Mouse (Mus musculus) small intestine, adult 2 months (tissue): ENCODE data around the gene Mep1a.

ENCODE experiments used
- CTCF ChIP-seq: fragments of 200-500 bp; IDR thresholded peaks from 2 replicates; pipeline ENCODE4 v1.5.1; 2012; ENCODE audit warnings: low read depth, mild to moderate bottlenecking, control low read depth, inconsistent platforms, low read length, moderate library complexity, mixed read lengths; ENCODE audit not compliant: insufficient replicate concordance, insufficient read length; ENCODE audit errors: extremely low read depth
- POLR2A ChIP-seq: fragments of 200-500 bp; IDR thresholded peaks from 2 replicates; pipeline ENCODE4 v1.6.1; 2012; ENCODE audit warnings: low read depth, mild to moderate bottlenecking, control low read depth, inconsistent platforms, low read length, moderate library complexity

- no peak for TF ChIP-seq POLR2A
- peak; percentile 61; the same call in 1 of the 2 replicates for TF ChIP-seq CTCF
Measured at GRCm38 (mm10) chr17:43458598-43458997, 44.0 kb downstream of the Mep1a start.
